In genomic region chr4:138393703-138394102, GRCm38 (mm10) we compare ENCODE assay signal across 32 mouse cellular contexts. TPM values are rescaled to one million over a fixed set of nuclear protein-coding genes. Genes with fewer than 3 reads are reported as not detected.
A peak's percentile ranks its signal among the peaks of the same experiment; 100 is the strongest.
DNase-seq lines count a peak whose midpoint lies in the region; ATAC-seq and TF ChIP-seq lines count a peak whose summit lies in the region.
"Had no signal": no experiment of that assay in that cellular context is flagged by ENCODE, and none has a peak within 500 bp of the region (broad histone marks: within the 10 kb centered on the region; RNA-seq: fewer than 3 reads in every experiment).

No protein-coding gene starts in this region.

- no peaks in the 10 kb centered on the region for H3K9me3 ChIP-seq in hindbrain, embryonic 15.5 days
- no peaks in the 10 kb centered on the region for H3K9me3 ChIP-seq in hindbrain, embryonic 12.5 days (replicated peaks)
- no peaks in the 10 kb centered on the region for H3K9me3 ChIP-seq in midbrain, embryonic 15.5 days
- no peaks in the 10 kb centered on the region for H3K9me3 ChIP-seq in midbrain, embryonic 14.5 days (ENCODE audit: control insufficient read depth, low read length)
- H3K9me3 ChIP-seq: embryonic facial prominence, embryonic 13.5 days; heart, embryonic 12.5 days; limb, embryonic 10.5 days; liver, embryonic 15.5 days; lung, embryonic 15.5 days had no signal

- no peaks in the 10 kb centered on the region for H3K36me3 ChIP-seq in hindbrain, embryonic 15.5 days
- no peaks in the 10 kb centered on the region for H3K36me3 ChIP-seq in hindbrain, embryonic 12.5 days
- H3K36me3 ChIP-seq in midbrain, embryonic 15.5 days (replicated peaks) = no peaks in the 10 kb centered on the region
- H3K36me3 ChIP-seq in midbrain, embryonic 14.5 days (ENCODE audit: control insufficient read depth, insufficient read depth, low read length) = no peaks in the 10 kb centered on the region
- H3K36me3 ChIP-seq: embryonic facial prominence, embryonic 13.5 days; heart, embryonic 12.5 days; limb, embryonic 10.5 days; liver, embryonic 15.5 days; lung, embryonic 15.5 days had no signal

- H3K27ac ChIP-seq in hindbrain, embryonic 15.5 days (replicated peaks) = no peak overlapping the region
- no peak overlapping the region for H3K27ac ChIP-seq in hindbrain, embryonic 12.5 days
- H3K27ac ChIP-seq in midbrain, embryonic 15.5 days = no peak overlapping the region
- H3K27ac ChIP-seq in midbrain, embryonic 14.5 days (replicated peaks; ENCODE audit: low read depth, low read length) = no peak overlapping the region
- no peak overlapping the region for H3K27ac ChIP-seq in cortical plate, adult 2 months (ENCODE audit: insufficient read depth, low read length)
- H3K27ac ChIP-seq: embryonic facial prominence, embryonic 13.5 days; limb, embryonic 10.5 days; liver, embryonic 15.5 days; lung, embryonic 15.5 days had no signal

- peaks cover 36% of the 10 kb centered on the region for H3K4me1 ChIP-seq in hindbrain, embryonic 15.5 days (replicated peaks)
- peaks cover 22% of the 10 kb centered on the region for H3K4me1 ChIP-seq in hindbrain, embryonic 12.5 days
- peaks cover 23% of the 10 kb centered on the region; the same call in 1 of the 2 replicates for H3K4me1 ChIP-seq in midbrain, embryonic 15.5 days
- H3K4me1 ChIP-seq in midbrain, embryonic 14.5 days (ENCODE audit: control insufficient read depth, insufficient read depth, low read length) = no peaks in the 10 kb centered on the region
- peaks cover 6% of the 10 kb centered on the region for H3K4me1 ChIP-seq in cortical plate, adult 2 months (ENCODE audit: control insufficient read depth, insufficient read depth, low read length)

- 66% methylated on average over 7 of the region's 7 CpGs for WGBS in hindbrain, embryonic 15.5 days
- WGBS in hindbrain, embryonic 12.5 days = 60% methylated on average over 7 of the region's 7 CpGs
- 62% methylated on average over 7 of the region's 7 CpGs for WGBS in midbrain, embryonic 15.5 days
- 58% methylated on average over 7 of the region's 7 CpGs for WGBS in midbrain, embryonic 14.5 days

- TF ChIP-seq POLR2A in cortical plate, adult 2 months (IDR thresholded peaks at IDR 0.05; ENCODE audit: extremely low read depth, insufficient read depth, low read length) = peak; percentile 45; the same call in 1 of the 2 replicates

- H3K9ac ChIP-seq in hindbrain, embryonic 15.5 days = no peak overlapping the region
- H3K9ac ChIP-seq in hindbrain, embryonic 12.5 days = no peak overlapping the region
- no peak overlapping the region for H3K9ac ChIP-seq in midbrain, embryonic 15.5 days
- no peak overlapping the region for H3K9ac ChIP-seq in midbrain, embryonic 14.5 days (replicated peaks; ENCODE audit: low read length)
- H3K9ac ChIP-seq: embryonic facial prominence, embryonic 13.5 days; heart, embryonic 12.5 days; liver, embryonic 15.5 days; lung, embryonic 15.5 days had no signal

- H3K27me3 ChIP-seq in hindbrain, embryonic 15.5 days = peaks cover 73% of the 10 kb centered on the region
- peaks cover 84% of the 10 kb centered on the region for H3K27me3 ChIP-seq in hindbrain, embryonic 12.5 days
- peaks cover 66% of the 10 kb centered on the region for H3K27me3 ChIP-seq in midbrain, embryonic 15.5 days (replicated peaks)
- H3K27me3 ChIP-seq in midbrain, embryonic 14.5 days (ENCODE audit: control insufficient read depth, insufficient read depth, low read length) = peaks cover 55% of the 10 kb centered on the region

- H3K4me2 ChIP-seq in hindbrain, embryonic 15.5 days = peak overlapping the region; percentile 94
- H3K4me2 ChIP-seq in hindbrain, embryonic 12.5 days (replicated peaks) = no peak overlapping the region
- H3K4me2 ChIP-seq in midbrain, embryonic 15.5 days = peak overlapping the region; percentile 92
- H3K4me2 ChIP-seq in midbrain, embryonic 14.5 days (ENCODE audit: low read length) = no peak overlapping the region
- H3K4me2 ChIP-seq: embryonic facial prominence, embryonic 13.5 days; heart, embryonic 12.5 days; liver, embryonic 15.5 days; lung, embryonic 15.5 days had no signal

- TF ChIP-seq CTCF in cortical plate, adult 2 months (IDR thresholded peaks at IDR 0.05; ENCODE audit: extremely low read depth, insufficient read depth, low read length) = no peak

- no peak for DNase-seq in midbrain, embryonic 14.5 days
- peak; percentile 61 for DNase-seq in brain, adult 2 months (ENCODE audit: low read depth, low spot score)
- DNase-seq in yolk sac, embryonic 10.5 days (ENCODE audit: low spot score) = no peak
- DNase-seq: adrenal gland, adult 2 months; cerebellum, adult 2 months; cerebellum, postnatal 25 days; embryo, embryonic 11 days; gastrocnemius, postnatal 25 days; heart, adult 18-20 months; heart, postnatal 10 days; kidney, adult 18-20 months; kidney, postnatal 4 days; liver; lung, postnatal 36 days; retina, postnatal 1 day; thymus, adult 18-20 months; thymus, postnatal 36 days had no signal

- ATAC-seq in hindbrain, embryonic 15.5 days (ENCODE audit: low FRiP score, low read depth) = no peak
- no peak for ATAC-seq in hindbrain, embryonic 12.5 days (ENCODE audit: low FRiP score)
- no peak for ATAC-seq in midbrain, embryonic 15.5 days (replicated peaks)
- ATAC-seq in midbrain, embryonic 14.5 days (ENCODE audit: low FRiP score, low TSS enrichment) = no peak

- H3K4me3 ChIP-seq in hindbrain, embryonic 15.5 days = peak overlapping the region; percentile 57
- no peak overlapping the region for H3K4me3 ChIP-seq in hindbrain, embryonic 12.5 days
- H3K4me3 ChIP-seq in midbrain, embryonic 15.5 days = peak overlapping the region; percentile 53
- no peak overlapping the region for H3K4me3 ChIP-seq in midbrain, embryonic 14.5 days (replicated peaks; ENCODE audit: low read depth, low read length)
- peak overlapping the region; percentile 93 for H3K4me3 ChIP-seq in cortical plate, adult 2 months (ENCODE audit: insufficient read depth, low read length)
- H3K4me3 ChIP-seq: embryonic facial prominence, embryonic 13.5 days; erythroblast, embryonic 14.5 days; heart, embryonic 12.5 days; limb, embryonic 10.5 days; liver, embryonic 15.5 days; lung, embryonic 15.5 days; megakaryocyte, embryonic 14.5 days had no signal

RNA-seq across cellular contexts. Expression of gene Fam43b, which starts 2.6 kb away (rescaled TPM):
- polyA plus RNA-seq in hindbrain, embryonic 15.5 days (2015; fragmentation: Nextera tagmentation; extraction: Ambion mirVana) = 15.7 and 16.5 TPM in 2 replicates
- polyA plus RNA-seq in hindbrain, embryonic 12.5 days (2016; fragmentation: Nextera tagmentation; extraction: Ambion mirVana) = 0.69 and 1.2 TPM in 2 replicates
- polyA plus RNA-seq in midbrain, embryonic 15.5 days (2015; fragmentation: Nextera tagmentation; extraction: Ambion mirVana) = 9.1 and 11.1 TPM in 2 replicates
- polyA plus RNA-seq in midbrain, embryonic 14.5 days (2014; fragmentation: Nextera tagmentation; extraction: Ambion mirVana) = 5.4 and 6.7 TPM in 2 replicates
- polyA plus RNA-seq in cortical plate, adult 2 months (2012; rRNA removed) = 19.1 and 19.2 TPM in 2 replicates
- polyA plus RNA-seq: C2C12; erythroblast, embryonic 14.5 days; limb, embryonic 10.5 days; liver, embryonic 15.5 days; lung, embryonic 15.5 days; neural tube, embryonic 11.5 days; small intestine, adult 2 months; stomach, embryonic 16.5 days had no signal

RNA-seq across cellular contexts. Expression of gene Cda, which starts 25.9 kb away (rescaled TPM):
- polyA plus RNA-seq in hindbrain, embryonic 15.5 days (2015; fragmentation: Nextera tagmentation; extraction: Ambion mirVana) = 4.5 and 6.5 TPM in 2 replicates
- 3.4 and 4.4 TPM in 2 replicates for polyA plus RNA-seq in hindbrain, embryonic 12.5 days (2016; fragmentation: Nextera tagmentation; extraction: Ambion mirVana)
- polyA plus RNA-seq in midbrain, embryonic 15.5 days (2015; fragmentation: Nextera tagmentation; extraction: Ambion mirVana) = 4.4 and 4.6 TPM in 2 replicates
- 2.4 and 4.6 TPM in 2 replicates for polyA plus RNA-seq in midbrain, embryonic 14.5 days (2014; fragmentation: Nextera tagmentation; extraction: Ambion mirVana)
- polyA plus RNA-seq in cortical plate, adult 2 months (2012; rRNA removed) = 2.9 and 3.7 TPM in 2 replicates

RNA-seq across cellular contexts. Expression of gene Mul1, which starts 40.8 kb away (rescaled TPM):
- polyA plus RNA-seq in hindbrain, embryonic 15.5 days (2015; fragmentation: Nextera tagmentation; extraction: Ambion mirVana) = 17.6 and 19.2 TPM in 2 replicates
- 16.1 and 22.3 TPM in 2 replicates for polyA plus RNA-seq in hindbrain, embryonic 12.5 days (2016; fragmentation: Nextera tagmentation; extraction: Ambion mirVana)
- 18.5 and 21.5 TPM in 2 replicates for polyA plus RNA-seq in midbrain, embryonic 15.5 days (2015; fragmentation: Nextera tagmentation; extraction: Ambion mirVana)
- polyA plus RNA-seq in midbrain, embryonic 14.5 days (2014; fragmentation: Nextera tagmentation; extraction: Ambion mirVana) = 22.8 and 23.8 TPM in 2 replicates
- 28.2 and 30.6 TPM in 2 replicates for polyA plus RNA-seq in cortical plate, adult 2 months (2012; rRNA removed)

Comparison
In these comparisons a context has a peak if more than half of its experiments do, and no peak if none do; other contexts are left out.
1. H3K4me2 ChIP-seq: peak in hindbrain, embryonic 15.5 days (single experiment) and midbrain, embryonic 15.5 days (single experiment); none in hindbrain, embryonic 12.5 days (single experiment) and midbrain, embryonic 14.5 days (single experiment).
2. H3K4me3 ChIP-seq: peak in hindbrain, embryonic 15.5 days (single experiment), midbrain, embryonic 15.5 days (single experiment) and cortical plate, adult 2 months (single experiment); none in hindbrain, embryonic 12.5 days (single experiment) and midbrain, embryonic 14.5 days (single experiment).